In the genomic region with DNA sequence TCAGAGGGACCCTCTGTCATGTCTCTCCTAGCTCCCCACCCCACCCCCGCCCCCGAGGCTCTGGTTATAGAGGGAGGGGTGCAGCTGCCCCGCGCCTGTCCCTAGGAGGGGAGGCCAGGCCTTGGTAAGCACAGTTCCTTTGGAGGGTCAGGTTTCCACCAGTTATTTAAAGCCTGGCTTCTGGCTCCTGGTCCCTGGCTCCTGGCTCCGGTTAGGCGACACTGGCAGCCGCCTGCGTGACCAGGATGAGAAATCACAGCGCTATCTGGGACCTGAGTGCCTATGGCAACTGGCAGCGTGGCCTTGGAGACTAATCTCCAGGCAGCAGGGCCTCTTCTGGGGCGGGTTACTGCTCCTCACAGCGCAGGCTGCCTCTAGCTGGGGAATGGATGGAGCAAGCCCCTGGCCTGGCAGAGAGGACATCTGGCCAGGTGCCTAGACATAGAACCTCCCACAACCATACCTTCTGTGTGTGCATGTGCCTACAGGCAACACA, we compare ENCODE assay signal across 8 mouse cellular contexts. TPM values are rescaled to one million over a fixed set of nuclear protein-coding genes. Genes with fewer than 3 reads are reported as not detected.
DNase-seq lines count a peak whose midpoint lies in the region; ATAC-seq and TF ChIP-seq lines count a peak whose summit lies in the region.
"Had no signal": no experiment of that assay in that cellular context is flagged by ENCODE, and none has a peak within 500 bp of the region (broad histone marks: within the 10 kb centered on the region; RNA-seq: fewer than 3 reads in every experiment).

No protein-coding gene starts in this region.

- H3K9me3 ChIP-seq in E14TG2a.4 (ENCODE audit: low read length) (peaks cover 8% of the 10 kb centered on the region), ES-E14 (ENCODE audit: control insufficient read depth, insufficient read depth, low read depth, low read length) (no peaks in the 10 kb centered on the region)
- H3K9me3 ChIP-seq in intestine, embryonic 15.5 days = no peaks in the 10 kb centered on the region
- H3K9me3 ChIP-seq in midbrain, embryonic 13.5 days = no peaks in the 10 kb centered on the region
- H3K9me3 ChIP-seq: liver, embryonic 15.5 days had no signal

- WGBS in intestine, embryonic 15.5 days = 34% methylated on average over 12 of the region's 12 CpGs
- WGBS in midbrain, embryonic 13.5 days = 38% methylated on average over 12 of the region's 12 CpGs

- peaks cover 95% of the 10 kb centered on the region for H3K4me1 ChIP-seq in E14TG2a.4 (replicated peaks; ENCODE audit: low read depth, low read length)
- H3K4me1 ChIP-seq in ES-E14 (ENCODE audit: control insufficient read depth in 2 of 2, insufficient read depth in 2 of 2, low read length in 2 of 2, poor library complexity in 1 of 2) = peaks cover 16 to 55% of the 10 kb centered on the region in 2 experiments
- peaks cover 48% of the 10 kb centered on the region for H3K4me1 ChIP-seq in intestine, embryonic 15.5 days (replicated peaks)
- H3K4me1 ChIP-seq in midbrain, embryonic 13.5 days (replicated peaks) = peaks cover 38% of the 10 kb centered on the region

- H3K4me3 ChIP-seq in E14TG2a.4 (replicated peaks; ENCODE audit: low read length) = peak overlapping the region; percentile 62
- H3K4me3 ChIP-seq in ES-E14 (ENCODE audit: insufficient read depth in 1 of 2, low read depth in 1 of 2, low read length in 2 of 2, poor library complexity in 1 of 2, severe bottlenecking in 1 of 2) = peak overlapping the region in 1 of 2 experiments; percentile 10; a peak in 1 of 4 replicates
- H3K4me3 ChIP-seq in intestine, embryonic 15.5 days (replicated peaks) = no peak overlapping the region
- no peak overlapping the region for H3K4me3 ChIP-seq in midbrain, embryonic 13.5 days (replicated peaks)
- H3K4me3 ChIP-seq: liver, embryonic 15.5 days had no signal

- peak overlapping the region; percentile 93; the same call in 1 of the 2 replicates for H3K27ac ChIP-seq in ES-E14 (ENCODE audit: insufficient read depth, low read depth, low read length, poor library complexity, severe bottlenecking)
- peak overlapping the region; percentile 73 for H3K27ac ChIP-seq in intestine, embryonic 15.5 days
- H3K27ac ChIP-seq in midbrain, embryonic 13.5 days = peak overlapping the region; percentile 84
- H3K27ac ChIP-seq: liver, embryonic 15.5 days had no signal

- TF ChIP-seq CTCF in E14TG2a.4 (conservative IDR thresholded peaks at IDR 0.05; ENCODE audit: low read length) = no peak

- H3K36me3 ChIP-seq in E14TG2a.4 (ENCODE audit: insufficient read depth, low read length) = peaks cover 40% of the 10 kb centered on the region
- H3K36me3 ChIP-seq in ES-E14 (ENCODE audit: control insufficient read depth, insufficient read depth, low read length, poor library complexity, severe bottlenecking) = peaks cover 4% of the 10 kb centered on the region; the same call in 1 of the 2 replicates
- H3K36me3 ChIP-seq in intestine, embryonic 15.5 days = peaks cover 3% of the 10 kb centered on the region; the same call in 1 of the 2 replicates
- H3K36me3 ChIP-seq in midbrain, embryonic 13.5 days = peaks cover 29% of the 10 kb centered on the region
- H3K36me3 ChIP-seq: liver, embryonic 15.5 days had no signal

- H3K4me2 ChIP-seq in intestine, embryonic 15.5 days (replicated peaks) = peak overlapping the region; percentile 24; the same call in 1 of the 2 replicates
- H3K4me2 ChIP-seq in midbrain, embryonic 13.5 days (replicated peaks) = peak overlapping the region; percentile 32
- H3K4me2 ChIP-seq: liver, embryonic 15.5 days had no signal

- H3K27me3 ChIP-seq in E14TG2a.4 (ENCODE audit: insufficient read depth, low read length) = no peaks in the 10 kb centered on the region
- no peaks in the 10 kb centered on the region for H3K27me3 ChIP-seq in intestine, embryonic 15.5 days (replicated peaks)
- H3K27me3 ChIP-seq in midbrain, embryonic 13.5 days = no peaks in the 10 kb centered on the region
- H3K27me3 ChIP-seq: liver, embryonic 15.5 days had no signal

- H3K9ac ChIP-seq in ES-E14 (ENCODE audit: insufficient read depth, low read depth, low read length, poor library complexity, severe bottlenecking) = peak overlapping the region; percentile 58; the same call in 1 of the 2 replicates
- no peak overlapping the region for H3K9ac ChIP-seq in intestine, embryonic 15.5 days
- peak overlapping the region; percentile 39; the same call in 1 of the 2 replicates for H3K9ac ChIP-seq in midbrain, embryonic 13.5 days (replicated peaks)
- H3K9ac ChIP-seq: liver, embryonic 15.5 days had no signal

- ATAC-seq in intestine, embryonic 15.5 days = peak; percentile 60
- ATAC-seq in midbrain, embryonic 13.5 days = peak; percentile 87

- in situ Hi-C loops in ES-E14 (cut with MboI; ENCODE audit: low sequenced_read_pairs in 2 of 2, unreplicated experiment in 2 of 2) = no loop called here

- DNase-seq in ES-E14 (ENCODE audit: low read depth, low spot score) = no peak
- peak; percentile 65 for DNase-seq in embryo, embryonic 10 days (ENCODE audit: low spot score)
- DNase-seq in heart, adult 11 months = peak; percentile 98
- DNase-seq in T-cell, adult 2 months (ENCODE audit: low spot score) = no peak

TF ChIP-seq in ES-E14, 5 proteins besides CTCF, POLR2A, EP300 and RAD21:
- TF ChIP-seq ZC3H11A (IDR thresholded peaks at IDR 0.05; ENCODE audit: borderline replicate concordance, low read depth, low read length) (no peak), ZNF384 (IDR thresholded peaks at IDR 0.05; ENCODE audit: low read depth, low read length) (no peak), CHD2 (IDR thresholded peaks at IDR 0.05; ENCODE audit: low read depth, low read length) (no peak), MAFK (IDR thresholded peaks at IDR 0.05; ENCODE audit: insufficient read depth, low read depth, low read length) (no peak), HCFC1 (IDR thresholded peaks at IDR 0.05; ENCODE audit: borderline replicate concordance, insufficient read depth, low read length) (no peak)

RNA-seq across cellular contexts. Expression of a gene that starts 20.6 kb away (rescaled TPM):
- 63.5 and 118 TPM in 2 replicates for total RNA-seq in ES-E14 (2012; rRNA removed)
- polyA plus RNA-seq in intestine, embryonic 15.5 days (2015; fragmentation: Nextera tagmentation; extraction: Ambion mirVana) = 81.6 and 84.4 TPM in 2 replicates
- polyA plus RNA-seq in midbrain, embryonic 13.5 days (2015; fragmentation: Nextera tagmentation; extraction: Ambion mirVana) = 89.6 and 96.6 TPM in 2 replicates

Comparison
In these comparisons a context has a peak if more than half of its experiments do, and no peak if none do; other contexts are left out.
1. DNase-seq: peak in embryo, embryonic 10 days (single experiment) and heart, adult 11 months (single experiment); none in ES-E14 (single experiment) and T-cell, adult 2 months (single experiment).
2. Peak in every context shown above with its lines, with median percentiles within 50 percentile points of each other: H3K27ac ChIP-seq.